In the genomic region with DNA sequence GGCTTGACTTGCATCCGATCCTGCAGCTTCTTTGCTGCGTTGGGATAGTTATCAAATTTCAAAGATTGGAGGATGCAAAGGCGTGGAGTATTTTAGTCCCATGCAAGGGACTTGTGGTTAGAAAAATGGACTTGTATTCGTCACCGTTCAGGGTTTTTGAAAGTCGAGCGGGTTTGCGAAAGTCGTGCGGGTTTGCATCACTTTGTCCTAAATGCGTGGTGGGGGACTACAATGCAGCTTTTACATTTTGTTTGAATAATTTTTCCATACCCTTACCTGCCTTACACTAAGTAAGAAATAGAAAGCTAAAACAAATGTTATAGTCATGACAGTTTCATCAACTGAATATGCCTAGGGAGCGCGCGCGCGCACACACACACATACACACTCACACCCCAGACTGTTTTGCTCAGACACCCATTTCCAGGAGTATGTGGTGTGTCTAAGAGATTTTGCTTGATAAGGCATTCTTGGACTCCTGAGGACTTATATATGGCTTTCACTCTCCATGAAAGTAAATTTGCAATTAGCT, we compare ENCODE assay signal across 7 mouse cellular contexts. TPM values are rescaled to one million over a fixed set of nuclear protein-coding genes. Genes with fewer than 3 reads are reported as not detected.
DNase-seq lines count a peak whose midpoint lies in the region; ATAC-seq and TF ChIP-seq lines count a peak whose summit lies in the region.

No protein-coding gene starts in this region.

- H3K9ac ChIP-seq in lung, postnatal 0 days (replicated peaks; ENCODE audit: low read depth): peak overlapping the region; percentile 95
- peak overlapping the region; percentile 98 for H3K9ac ChIP-seq in embryonic facial prominence, embryonic 14.5 days (ENCODE audit: low read depth, low read length)
- peak overlapping the region; percentile 94 for H3K9ac ChIP-seq in intestine, postnatal 0 days (ENCODE audit: low read depth, low read length)

- peak; percentile 26 for DNase-seq in lung, postnatal 0 days (ENCODE audit: low spot score)
- DNase-seq in lung, postnatal 10 days: no peak
- peak; percentile 18 for DNase-seq in embryonic facial prominence, embryonic 14.5 days (ENCODE audit: low spot score)
- no peak for DNase-seq in layer of hippocampus, adult 18-20 months (ENCODE audit: low spot score in 2 of 2)

- TF ChIP-seq EP300 in lung, postnatal 0 days (IDR thresholded peaks at IDR 0.05): no peak

- ATAC-seq in lung, postnatal 0 days: no peak
- ATAC-seq in activated CD4-positive, CD25-positive, alpha-beta regulatory T cell, adult 4 months: peak; percentile 17
- no peak for ATAC-seq in embryonic facial prominence, embryonic 14.5 days (ENCODE audit: low read depth)
- ATAC-seq in intestine, postnatal 0 days: peak; percentile 18; the same call in 1 of the 2 replicates

- 10% methylated on average over 16 of the region's 16 CpGs for WGBS in lung, postnatal 0 days
- WGBS in embryonic facial prominence, embryonic 14.5 days: 8% methylated on average over 16 of the region's 16 CpGs
- WGBS in intestine, postnatal 0 days: 9% methylated on average over 16 of the region's 16 CpGs

- peak overlapping the region; percentile 100 for H3K4me3 ChIP-seq in lung, postnatal 0 days (ENCODE audit: low read depth, low read length)
- H3K4me3 ChIP-seq in embryonic facial prominence, embryonic 14.5 days (ENCODE audit: low read depth, low read length): peak overlapping the region; percentile 94
- H3K4me3 ChIP-seq in intestine, postnatal 0 days (ENCODE audit: low read depth, low read length): peak overlapping the region; percentile 98
- peak overlapping the region; percentile 46 for H3K4me3 ChIP-seq in myocyte

- H3K36me3 ChIP-seq in lung, postnatal 0 days (ENCODE audit: insufficient read depth, low read length): no peaks in the 10 kb centered on the region; the same call in 1 of the 2 replicates
- H3K36me3 ChIP-seq in embryonic facial prominence, embryonic 14.5 days (ENCODE audit: control insufficient read depth, insufficient read depth, low read length): peaks cover 24% of the 10 kb centered on the region; the same call in 1 of the 2 replicates
- peaks cover 18% of the 10 kb centered on the region for H3K36me3 ChIP-seq in intestine, postnatal 0 days (ENCODE audit: control insufficient read depth, insufficient read depth)
- H3K36me3 ChIP-seq in myocyte (ENCODE audit: control insufficient read depth, insufficient read depth): peaks cover 5% of the 10 kb centered on the region

- no peaks in the 10 kb centered on the region for H3K9me3 ChIP-seq in lung, postnatal 0 days (ENCODE audit: low read length)
- no peaks in the 10 kb centered on the region for H3K9me3 ChIP-seq in embryonic facial prominence, embryonic 14.5 days (ENCODE audit: control insufficient read depth, low read length)
- H3K9me3 ChIP-seq in intestine, postnatal 0 days (ENCODE audit: control insufficient read depth): no peaks in the 10 kb centered on the region

- no peaks in the 10 kb centered on the region for H3K27me3 ChIP-seq in lung, postnatal 0 days (replicated peaks; ENCODE audit: insufficient read depth, low read length)
- no peaks in the 10 kb centered on the region for H3K27me3 ChIP-seq in embryonic facial prominence, embryonic 14.5 days (replicated peaks; ENCODE audit: control insufficient read depth, insufficient read depth, low read length)
- H3K27me3 ChIP-seq in intestine, postnatal 0 days (replicated peaks; ENCODE audit: control insufficient read depth, insufficient read depth, low read length): no peaks in the 10 kb centered on the region
- H3K27me3 ChIP-seq in myocyte (ENCODE audit: control insufficient read depth, insufficient read depth, insufficient read length): no peaks in the 10 kb centered on the region

- TF ChIP-seq CTCF in lung, postnatal 0 days (IDR thresholded peaks at IDR 0.05): no peak
- no peak for TF ChIP-seq CTCF in intestine, postnatal 0 days (IDR thresholded peaks at IDR 0.05; ENCODE audit: low read depth)

- peak overlapping the region; percentile 91 for H3ac ChIP-seq in myocyte (ENCODE audit: control insufficient read depth, insufficient read length)

- TF ChIP-seq POLR2A in myocyte (IDR thresholded peaks at IDR 0.05; ENCODE audit: insufficient read length, low read depth): no peak

- H3K4me2 ChIP-seq in lung, postnatal 0 days (replicated peaks; ENCODE audit: low read depth, low read length): peak overlapping the region; percentile 83
- H3K4me2 ChIP-seq in embryonic facial prominence, embryonic 14.5 days (ENCODE audit: low read depth, low read length): peak overlapping the region; percentile 57
- peak overlapping the region; percentile 79 for H3K4me2 ChIP-seq in intestine, postnatal 0 days (replicated peaks; ENCODE audit: low read depth)
- peak overlapping the region; percentile 79 for H3K4me2 ChIP-seq in myocyte (ENCODE audit: low read depth)

- no peaks in the 10 kb centered on the region for H3K79me2 ChIP-seq in myocyte (ENCODE audit: control insufficient read depth, insufficient read depth)

- H3K27ac ChIP-seq in lung, postnatal 0 days (ENCODE audit: low read length): peak overlapping the region; percentile 84
- peak overlapping the region; percentile 93 for H3K27ac ChIP-seq in embryonic facial prominence, embryonic 14.5 days (replicated peaks; ENCODE audit: low read depth, low read length)
- H3K27ac ChIP-seq in intestine, postnatal 0 days (ENCODE audit: low read depth, low read length): peak overlapping the region; percentile 78; the same call in 1 of the 2 replicates

- H3K4me1 ChIP-seq in lung, postnatal 0 days (ENCODE audit: insufficient read depth, low read depth, low read length): no peaks in the 10 kb centered on the region
- H3K4me1 ChIP-seq in embryonic facial prominence, embryonic 14.5 days (ENCODE audit: control insufficient read depth, insufficient read depth, low read length): peaks cover 5% of the 10 kb centered on the region; the same call in 1 of the 2 replicates
- H3K4me1 ChIP-seq in intestine, postnatal 0 days (replicated peaks; ENCODE audit: control insufficient read depth, insufficient read depth, low read length): no peaks in the 10 kb centered on the region

TF ChIP-seq in myocyte, 11 proteins besides CTCF, POLR2A, EP300 and RAD21:
- TF ChIP-seq CEBPB (IDR thresholded peaks at IDR 0.05; ENCODE audit: insufficient read depth, poor library complexity, severe bottlenecking) (no peak), TCF12 (IDR thresholded peaks at IDR 0.05; ENCODE audit: insufficient read depth, poor library complexity, severe bottlenecking) (no peak), USF1 (IDR thresholded peaks at IDR 0.05; ENCODE audit: low read depth) (no peak), MYOG (IDR thresholded peaks at IDR 0.05; ENCODE audit: control insufficient read depth in 1 of 3, insufficient read depth in 1 of 3, insufficient read length in 2 of 3, low read depth in 2 of 3) (no peak), POLR2AphosphoS2 (IDR thresholded peaks at IDR 0.05; ENCODE audit: insufficient read length, low read depth) (no peak), E2F4 (IDR thresholded peaks at IDR 0.05; ENCODE audit: insufficient read depth) (no peak), TCF3 (IDR thresholded peaks at IDR 0.05; ENCODE audit: insufficient read length, low read depth) (no peak), SRF (IDR thresholded peaks at IDR 0.05; ENCODE audit: control insufficient read depth, insufficient read length, low read depth) (no peak)

RNA-seq across cellular contexts. Expression of gene Guf1, which starts 0.7 kb away (rescaled TPM):
- 16.2 and 18.1 TPM in 2 replicates for polyA plus RNA-seq in lung, postnatal 0 days (2015; fragmentation: Nextera tagmentation; extraction: Ambion mirVana)
- 1 to 10 TPM; 4.5 to 8.7 TPM for polyA plus RNA-seq in activated CD4-positive, CD25-positive, alpha-beta regulatory T cell, adult 4 months (2017; shearing (Covaris generic))
- polyA plus RNA-seq in embryonic facial prominence, embryonic 14.5 days (2014; fragmentation: Nextera tagmentation; extraction: Ambion mirVana): 36.5 and 42.2 TPM in 2 replicates
- polyA plus RNA-seq in intestine, postnatal 0 days (2015; fragmentation: Nextera tagmentation; extraction: Ambion mirVana): 13.1 and 14.0 TPM in 2 replicates
- 3.6 TPM for polyA plus RNA-seq in myocyte (2012; fragmentation: generic; extraction: Trizol)
- total RNA-seq in layer of hippocampus, adult 18-20 months (2021): 10 to 100 TPM; 19.4 to 21.2 TPM

RNA-seq across cellular contexts. Expression of gene Yipf7, which starts 15.0 kb away (rescaled TPM):
- polyA plus RNA-seq in lung, postnatal 0 days (2015; fragmentation: Nextera tagmentation; extraction: Ambion mirVana): 0.51 and 0.56 TPM in 2 replicates
- not detected for polyA plus RNA-seq in activated CD4-positive, CD25-positive, alpha-beta regulatory T cell, adult 4 months (2017; shearing (Covaris generic))
- 2.9 and 3.5 TPM in 2 replicates for polyA plus RNA-seq in embryonic facial prominence, embryonic 14.5 days (2014; fragmentation: Nextera tagmentation; extraction: Ambion mirVana)
- not detected in 2 replicates for polyA plus RNA-seq in intestine, postnatal 0 days (2015; fragmentation: Nextera tagmentation; extraction: Ambion mirVana)
- 0.77 TPM for polyA plus RNA-seq in myocyte (2012; fragmentation: generic; extraction: Trizol)
- total RNA-seq in layer of hippocampus, adult 18-20 months (2021): not detected

RNA-seq across cellular contexts. Expression of gene Gnpda2, which starts 34.7 kb away (rescaled TPM):
- 76.1 and 79.9 TPM in 2 replicates for polyA plus RNA-seq in lung, postnatal 0 days (2015; fragmentation: Nextera tagmentation; extraction: Ambion mirVana)
- 10 to 100 TPM; 59.0 to 87.0 TPM for polyA plus RNA-seq in activated CD4-positive, CD25-positive, alpha-beta regulatory T cell, adult 4 months (2017; shearing (Covaris generic))
- 46.6 and 48.5 TPM in 2 replicates for polyA plus RNA-seq in embryonic facial prominence, embryonic 14.5 days (2014; fragmentation: Nextera tagmentation; extraction: Ambion mirVana)
- polyA plus RNA-seq in intestine, postnatal 0 days (2015; fragmentation: Nextera tagmentation; extraction: Ambion mirVana): 44.5 and 47.1 TPM in 2 replicates
- polyA plus RNA-seq in myocyte (2012; fragmentation: generic; extraction: Trizol): 2.6 TPM
- 10 to 100 TPM; 21.1 TPM for total RNA-seq in layer of hippocampus, adult 18-20 months (2021)

Comparison
In these comparisons a context has a peak if more than half of its experiments do, and no peak if none do; other contexts are left out.
1. DNase-seq: peak in lung, postnatal 0 days (single experiment) and embryonic facial prominence, embryonic 14.5 days (single experiment); none in lung, postnatal 10 days (single experiment) and layer of hippocampus, adult 18-20 months (0 of 2).
2. ATAC-seq: peak in activated CD4-positive, CD25-positive, alpha-beta regulatory T cell, adult 4 months (single experiment) and intestine, postnatal 0 days (single experiment); none in lung, postnatal 0 days (single experiment) and embryonic facial prominence, embryonic 14.5 days (single experiment).
3. H3K4me3 ChIP-seq: peak in every context shown above with its lines; median percentile 100 in lung, postnatal 0 days; 98 in intestine, postnatal 0 days; 94 in embryonic facial prominence, embryonic 14.5 days; 46 in myocyte.
4. RNA of gene Gnpda2, which starts 34.7 kb away (polyA plus RNA-seq): 59.0 to 87.0 TPM in activated CD4-positive, CD25-positive, alpha-beta regulatory T cell, adult 4 months, 76.1 to 79.9 TPM in lung, postnatal 0 days, 44.5 to 47.1 TPM in intestine, postnatal 0 days and 46.6 to 48.5 TPM in embryonic facial prominence, embryonic 14.5 days; 2.6 TPM in myocyte (single experiment); every median in the first group is over 10 times any median in the second.
5. Peak in every context shown above with its lines, with median percentiles within 50 percentile points of each other: H3K27ac ChIP-seq, H3K4me2 ChIP-seq and H3K9ac ChIP-seq.